Mouse (Mus musculus): ENCODE data around the gene Il34. TPM values are rescaled to one million over a fixed set of nuclear protein-coding genes. Genes with fewer than 3 reads are reported as not detected.

Il34 gene
- polyA plus RNA-seq, 1 experiment from 2014 or later: 2.7 TPM

DNA sequence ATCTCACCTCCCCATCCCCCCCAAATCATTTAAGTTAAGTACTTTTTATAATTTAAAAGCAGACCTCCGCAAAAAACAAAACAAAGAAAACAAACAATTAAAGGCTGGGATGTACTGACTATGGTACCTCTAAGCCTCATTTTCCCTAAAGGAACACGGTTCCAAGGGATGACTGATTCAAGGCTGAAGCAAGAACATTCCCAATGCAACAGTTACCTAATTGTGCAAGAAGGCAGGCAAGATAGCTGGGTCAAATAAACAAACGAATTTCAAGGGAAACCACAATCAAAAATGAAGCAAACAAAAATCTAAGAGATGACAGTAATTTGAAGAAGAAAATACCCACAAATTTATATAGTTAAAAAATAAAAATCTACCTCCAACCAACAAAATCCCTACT, 16.2 kb upstream of the Il34 start:
- no peak overlapping the region for H3K27ac ChIP-seq
- H3K4me1 ChIP-seq (replicated peaks): no peaks in the 10 kb centered on the region
- H3K9ac ChIP-seq: no peak overlapping the region
- ATAC-seq (ENCODE audit: low FRiP score): no peak
- H3K27me3 ChIP-seq: no peaks in the 10 kb centered on the region
- no peak overlapping the region for H3K4me2 ChIP-seq
- H3K4me3 ChIP-seq: no peak overlapping the region
- WGBS: 90% methylated on average over 3 of the region's 3 CpGs
- no peaks in the 10 kb centered on the region for H3K9me3 ChIP-seq
- peaks cover 96% of the 10 kb centered on the region for H3K36me3 ChIP-seq

DNA sequence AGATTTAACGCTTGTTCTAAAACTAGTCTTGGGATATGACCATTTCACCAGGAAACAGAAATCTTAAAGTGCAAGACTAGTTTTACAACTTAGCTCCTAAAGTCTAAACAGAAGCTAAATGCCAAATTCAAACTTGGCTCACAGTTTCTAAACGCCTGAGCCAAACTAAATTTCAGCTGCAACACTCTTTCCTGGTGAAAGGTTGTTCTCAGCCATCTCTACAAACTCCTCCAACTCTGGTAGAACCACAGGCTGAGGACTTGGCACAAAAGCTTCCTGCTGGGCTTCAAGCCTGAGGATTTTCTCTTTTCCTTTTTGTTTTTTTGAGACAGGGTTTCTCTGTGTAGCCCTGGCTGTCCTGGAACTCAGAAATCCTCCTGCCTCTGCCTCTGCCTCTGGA, 14.5 kb upstream of the Il34 start:
- WGBS: 90% methylated on average over 2 of the region's 2 CpGs

GRCm38 (mm10) chr8:110818593-110818992, 12.9 kb upstream of the Il34 start:
- no peak overlapping the region for H3K27ac ChIP-seq
- H3K36me3 ChIP-seq: peaks cover 98% of the 10 kb centered on the region
- H3K9ac ChIP-seq: no peak overlapping the region
- H3K27me3 ChIP-seq: no peaks in the 10 kb centered on the region
- H3K4me1 ChIP-seq (replicated peaks): no peaks in the 10 kb centered on the region
- 94% methylated on average over 3 of the region's 3 CpGs for WGBS
- no peak overlapping the region for H3K4me2 ChIP-seq
- no peak for ATAC-seq (ENCODE audit: low FRiP score)
- H3K4me3 ChIP-seq: no peak overlapping the region
- no peaks in the 10 kb centered on the region for H3K9me3 ChIP-seq

More for the DNA sequence above, 14.5 kb upstream of the Il34 start:
- no peaks in the 10 kb centered on the region for H3K4me1 ChIP-seq (replicated peaks)
- no peak overlapping the region for H3K4me3 ChIP-seq
- H3K9me3 ChIP-seq: no peaks in the 10 kb centered on the region
- no peaks in the 10 kb centered on the region for H3K27me3 ChIP-seq
- no peak for ATAC-seq (ENCODE audit: low FRiP score)
- no peak overlapping the region for H3K9ac ChIP-seq
- H3K4me2 ChIP-seq: no peak overlapping the region
- peaks cover 98% of the 10 kb centered on the region for H3K36me3 ChIP-seq
- H3K27ac ChIP-seq: no peak overlapping the region

GRCm38 (mm10) chr8:110816990-110817389, 11.3 kb upstream of the Il34 start:
- no peak overlapping the region for H3K4me3 ChIP-seq
- H3K4me1 ChIP-seq (replicated peaks): no peaks in the 10 kb centered on the region
- no peak overlapping the region for H3K4me2 ChIP-seq
- WGBS: 90% methylated on average over 1 of the region's 1 CpGs
- H3K9ac ChIP-seq: no peak overlapping the region
- peaks cover 98% of the 10 kb centered on the region for H3K36me3 ChIP-seq
- H3K27me3 ChIP-seq: no peaks in the 10 kb centered on the region
- no peaks in the 10 kb centered on the region for H3K9me3 ChIP-seq
- ATAC-seq (ENCODE audit: low FRiP score): no peak
- H3K27ac ChIP-seq: no peak overlapping the region

GRCm38 (mm10) chr8:110815308-110815707, 9.6 kb upstream of the Il34 start:
- no peak for ATAC-seq (ENCODE audit: low FRiP score)
- no peak overlapping the region for H3K9ac ChIP-seq
- H3K9me3 ChIP-seq: no peaks in the 10 kb centered on the region
- H3K4me1 ChIP-seq (replicated peaks): no peaks in the 10 kb centered on the region
- no peak overlapping the region for H3K4me2 ChIP-seq
- peaks cover 98% of the 10 kb centered on the region for H3K36me3 ChIP-seq
- WGBS: 78% methylated on average over 3 of the region's 3 CpGs
- no peaks in the 10 kb centered on the region for H3K27me3 ChIP-seq
- no peak overlapping the region for H3K27ac ChIP-seq
- H3K4me3 ChIP-seq: no peak overlapping the region

GRCm38 (mm10) chr8:110813081-110813812, 7.5 kb upstream of the Il34 start:
- Histone ChIP-seq H3K9me3 (no peaks in the 10 kb centered on the region), H3K9ac (no peak overlapping the region), H3K36me3 (peaks cover 99% of the 10 kb centered on the region), H3K4me2 (no peak overlapping the region), H3K4me3 (no peak overlapping the region), H3K4me1 (replicated peaks) (no peaks in the 10 kb centered on the region), H3K27ac (no peak overlapping the region), H3K27me3 (no peaks in the 10 kb centered on the region)
- no peak for ATAC-seq (ENCODE audit: low FRiP score)
- 96% methylated on average over 7 of the region's 7 CpGs for WGBS

DNA sequence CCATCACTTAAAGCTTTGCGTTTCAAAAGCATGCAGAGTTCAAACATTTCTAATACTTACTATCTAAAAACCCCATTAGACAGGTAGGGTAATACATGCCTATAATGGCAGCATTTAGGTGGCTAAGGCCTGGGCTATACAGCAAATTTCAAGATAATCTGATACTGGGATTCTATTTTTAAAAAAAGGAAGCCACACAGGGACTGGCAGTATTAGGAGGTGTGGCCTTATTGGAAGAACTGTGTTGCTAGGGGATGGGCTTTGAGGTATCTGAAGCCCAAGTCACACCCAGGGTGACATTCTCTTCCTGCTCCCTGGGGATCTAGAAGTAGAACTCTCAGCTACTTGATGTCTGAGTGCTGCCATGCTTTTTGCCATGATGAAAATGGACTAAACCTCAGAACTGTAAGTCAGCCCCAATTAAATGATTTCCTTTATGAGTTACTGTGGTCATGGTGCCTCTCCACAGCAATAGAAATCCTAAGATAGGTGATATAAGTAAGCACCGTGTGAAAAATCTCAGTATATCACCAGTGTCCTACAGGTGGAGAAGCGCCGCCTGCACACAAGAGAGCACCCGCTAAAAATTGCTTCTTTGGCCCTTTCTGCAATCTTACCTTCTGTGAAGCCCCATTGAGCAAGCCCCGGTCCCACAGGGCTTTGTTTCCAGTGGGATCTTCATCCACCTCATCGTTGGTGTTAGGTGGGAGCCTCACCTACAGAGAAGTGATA, 6.8 kb upstream of the Il34 start:
- H3K4me1 ChIP-seq (replicated peaks): no peaks in the 10 kb centered on the region
- H3K9ac ChIP-seq: no peak overlapping the region
- WGBS: 98% methylated on average over 7 of the region's 7 CpGs
- peaks cover 92% of the 10 kb centered on the region for H3K36me3 ChIP-seq
- ATAC-seq (ENCODE audit: low FRiP score): no peak
- no peaks in the 10 kb centered on the region for H3K9me3 ChIP-seq
- H3K27me3 ChIP-seq: no peaks in the 10 kb centered on the region
- no peak overlapping the region for H3K27ac ChIP-seq
- no peak overlapping the region for H3K4me3 ChIP-seq
- H3K4me2 ChIP-seq: no peak overlapping the region

DNA sequence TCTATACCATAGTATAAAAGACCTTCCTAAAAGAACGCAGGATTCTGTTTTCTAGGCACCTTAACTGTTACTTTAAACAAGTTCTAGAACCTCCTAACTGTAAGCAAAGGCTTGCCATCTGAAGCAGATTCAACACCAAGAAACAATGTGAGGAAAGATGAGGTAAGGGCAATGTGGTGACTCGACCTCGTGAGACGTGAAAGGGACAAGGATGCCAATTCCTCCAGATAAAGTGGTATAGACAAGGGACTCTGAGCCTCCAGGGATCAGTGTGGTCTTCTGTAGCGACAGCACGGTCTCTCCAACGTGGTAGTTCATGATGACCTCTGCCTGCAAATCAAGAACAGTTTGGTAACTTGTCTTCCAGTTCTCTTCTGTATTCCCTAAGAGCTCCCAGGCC, 6.1 kb upstream of the Il34 start:
- ATAC-seq (ENCODE audit: low FRiP score): no peak
- Histone ChIP-seq H3K4me2 (no peak overlapping the region), H3K9ac (no peak overlapping the region), H3K4me3 (no peak overlapping the region), H3K9me3 (no peaks in the 10 kb centered on the region), H3K4me1 (replicated peaks) (no peaks in the 10 kb centered on the region), H3K36me3 (peaks cover 85% of the 10 kb centered on the region), H3K27ac (no peak overlapping the region), H3K27me3 (no peaks in the 10 kb centered on the region)
- WGBS: 93% methylated on average over 7 of the region's 7 CpGs

- Histone ChIP-seq H3K9ac (no peak overlapping the region), H3K27ac (no peak overlapping the region), H3K27me3 (no peaks in the 10 kb centered on the region), H3K36me3 (peaks cover 79% of the 10 kb centered on the region), H3K4me3 (no peak overlapping the region), H3K4me1 (replicated peaks) (no peaks in the 10 kb centered on the region), H3K4me2 (no peak overlapping the region), H3K9me3 (no peaks in the 10 kb centered on the region)
- ATAC-seq (ENCODE audit: low FRiP score): no peak
- WGBS: 94% methylated on average over 3 of the region's 3 CpGs
Observed at GRCm38 (mm10) chr8:110811116-110811515, 5.4 kb upstream of the Il34 start.

DNA sequence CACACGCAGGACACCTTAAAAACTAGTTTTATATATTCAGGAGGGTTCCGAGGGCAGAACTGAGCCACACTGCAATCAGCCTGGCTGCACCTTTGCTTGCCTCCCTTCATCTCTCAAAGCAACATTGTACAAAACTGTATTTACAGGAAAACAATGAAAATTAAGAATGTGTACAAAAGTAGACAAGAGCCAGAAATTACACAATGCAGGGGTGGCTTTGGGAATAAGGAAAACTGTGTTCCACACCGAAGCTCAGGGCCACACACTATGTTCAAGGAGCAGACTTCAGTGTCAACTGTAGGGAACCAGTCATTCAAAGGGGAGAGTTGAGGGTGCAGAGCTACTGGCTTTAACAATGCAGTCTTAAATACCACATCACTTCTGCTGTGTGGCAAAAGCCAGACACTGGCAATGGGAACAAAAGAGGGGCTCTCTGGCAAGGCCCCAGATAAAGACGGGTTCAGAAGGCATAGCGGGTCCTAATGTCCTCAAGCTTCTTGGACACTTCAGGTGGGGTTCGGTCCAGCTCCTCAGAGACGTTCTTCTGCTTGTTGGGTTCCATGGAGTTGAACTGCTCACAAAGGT, 4.8 kb upstream of the Il34 start:
- Histone ChIP-seq H3K9ac (no peak overlapping the region), H3K4me1 (replicated peaks) (no peaks in the 10 kb centered on the region), H3K27ac (no peak overlapping the region), H3K27me3 (no peaks in the 10 kb centered on the region), H3K4me2 (no peak overlapping the region), H3K9me3 (no peaks in the 10 kb centered on the region), H3K4me3 (no peak overlapping the region), H3K36me3 (peaks cover 73% of the 10 kb centered on the region)
- no peak for ATAC-seq (ENCODE audit: low FRiP score)
- 87% methylated on average over 7 of the region's 7 CpGs for WGBS

- ATAC-seq (ENCODE audit: low FRiP score): no peak
- H3K4me1 ChIP-seq (replicated peaks): no peaks in the 10 kb centered on the region
- peaks cover 66% of the 10 kb centered on the region for H3K36me3 ChIP-seq
- no peaks in the 10 kb centered on the region for H3K27me3 ChIP-seq
- H3K4me2 ChIP-seq: no peak overlapping the region
- no peak overlapping the region for H3K4me3 ChIP-seq
- 55% methylated on average over 2 of the region's 2 CpGs for WGBS
- no peak overlapping the region for H3K27ac ChIP-seq
- no peak overlapping the region for H3K9ac ChIP-seq
- no peaks in the 10 kb centered on the region for H3K9me3 ChIP-seq
Observed at GRCm38 (mm10) chr8:110809831-110810230, 4.1 kb upstream of the Il34 start.

GRCm38 (mm10) chr8:110808495-110809472, 3.1 kb upstream of the Il34 start:
- WGBS: 61% methylated on average over 13 of the region's 13 CpGs
- H3K4me1 ChIP-seq (replicated peaks): no peaks in the 10 kb centered on the region
- H3K4me3 ChIP-seq: no peak overlapping the region
- H3K36me3 ChIP-seq: peaks cover 55% of the 10 kb centered on the region
- no peak overlapping the region for H3K9ac ChIP-seq
- H3K4me2 ChIP-seq: no peak overlapping the region
- no peak overlapping the region for H3K27ac ChIP-seq
- H3K27me3 ChIP-seq: no peaks in the 10 kb centered on the region
- H3K9me3 ChIP-seq: no peaks in the 10 kb centered on the region
- ATAC-seq (ENCODE audit: low FRiP score): no peak

Data from hindbrain, embryonic 13.5 days (tissue).